Mouse (Mus musculus) cerebellum, adult 11 months (tissue): Measurements from ENCODE around the gene Aqp12.
A peak's percentile ranks its signal among the peaks of the same experiment; 100 is the strongest.
"Not testable (repeated sequence)": the region's sequence is repeated elsewhere in the genome, so short reads cannot be mapped to it uniquely, and the experiment has no call there.

Experiments used
- DNase-seq: peaks from one replicate; pipeline ENCODE4 v3.0.0; 2022

Gene Aqp12

GRCm38 (mm10) chr1:93006061-93006460, at the start of gene Aqp12:
Aqp12 (plus strand) TSS chr1:93006334.
- no peak for DNase-seq

GRCm38 (mm10) chr1:92956571-92957335, 49.4 kb upstream of the Aqp12 start:
- DNase-seq, result peak; percentile 58

- DNase-seq, result no peak
Measured at GRCm38 (mm10) chr1:92958999-92959398, 47.1 kb upstream of the Aqp12 start.

- not testable (repeated sequence) for DNase-seq
Measured at GRCm38 (mm10) chr1:92970791-92971190, 35.3 kb upstream of the Aqp12 start.

GRCm38 (mm10) chr1:92971879-92972795, 34.0 kb upstream of the Aqp12 start:
- no peak for DNase-seq

GRCm38 (mm10) chr1:92972854-92973253, 33.3 kb upstream of the Aqp12 start:
- no peak for DNase-seq

GRCm38 (mm10) chr1:92976141-92976566, 30.0 kb upstream of the Aqp12 start:
- DNase-seq, result no peak

GRCm38 (mm10) chr1:92978645-92979044, 27.5 kb upstream of the Aqp12 start:
- no peak for DNase-seq

- DNase-seq, result no peak
Measured at GRCm38 (mm10) chr1:92979073-92979602, 27.0 kb upstream of the Aqp12 start.

- no peak for DNase-seq
Measured at GRCm38 (mm10) chr1:92981056-92981845, 24.9 kb upstream of the Aqp12 start.

- DNase-seq, result no peak
Measured at GRCm38 (mm10) chr1:92982931-92983605, 23.1 kb upstream of the Aqp12 start.

GRCm38 (mm10) chr1:92984999-92985398, 21.1 kb upstream of the Aqp12 start:
- DNase-seq, result no peak

GRCm38 (mm10) chr1:92988894-92989293, 17.2 kb upstream of the Aqp12 start:
- no peak for DNase-seq

- DNase-seq, result no peak
Measured at GRCm38 (mm10) chr1:92989891-92990290, 16.2 kb upstream of the Aqp12 start.

GRCm38 (mm10) chr1:92992214-92992855, 13.8 kb upstream of the Aqp12 start:
- DNase-seq, result no peak

- no peak for DNase-seq
Measured at GRCm38 (mm10) chr1:92992880-92993279, 13.3 kb upstream of the Aqp12 start.

- no peak for DNase-seq
Measured at GRCm38 (mm10) chr1:93009196-93009595, 3.1 kb downstream of the Aqp12 start.

- no peak for DNase-seq
Measured at GRCm38 (mm10) chr1:93010731-93011130, 4.6 kb downstream of the Aqp12 start.

GRCm38 (mm10) chr1:93012103-93012585, 6.0 kb downstream of the Aqp12 start:
- DNase-seq, result no peak

GRCm38 (mm10) chr1:93013367-93013766, 7.2 kb downstream of the Aqp12 start:
- no peak for DNase-seq

GRCm38 (mm10) chr1:93014460-93014859, 8.3 kb downstream of the Aqp12 start:
- DNase-seq, result peak; percentile 76
